Mouse (Mus musculus) ovary, postnatal 14 days (tissue): ENCODE data around the gene Pi4ka.

Source experiments
- DNase-seq: peaks from one replicate; pipeline ENCODE4 v3.0.0; 2022; ENCODE audit warnings: low spot score

The Pi4ka gene

GRCm38 (mm10) chr16:17405736-17406443, at the start of gene Pi4ka, which contains the start of gene Snap29:
Gene Pi4ka, minus strand, starts transcription at chr16:17406314.
Gene Snap29, plus strand, starts transcription at chr16:17405986.
- peak; percentile 99 for DNase-seq

GRCm38 (mm10) chr16:17452373-17452715, 46.2 kb upstream of the Pi4ka start:
- DNase-seq, result no peak

- peak; percentile 96 for DNase-seq
These were observed 45.6 kb upstream of the Pi4ka start, which contains the start of gene Crkl for GRCm38 (mm10) chr16:17451541-17452372. Gene Crkl, plus strand, starts transcription at chr16:17451987.

- no peak for DNase-seq
These were observed 26.5 kb upstream of the Pi4ka start for GRCm38 (mm10) chr16:17432576-17432975.

GRCm38 (mm10) chr16:17423021-17423420, 16.9 kb upstream of the Pi4ka start:
- DNase-seq, result no peak

GRCm38 (mm10) chr16:17410209-17410608, 4.1 kb upstream of the Pi4ka start:
- no peak for DNase-seq

GRCm38 (mm10) chr16:17409046-17409445, 2.9 kb upstream of the Pi4ka start:
- no peak for DNase-seq

GRCm38 (mm10) chr16:17406512-17407231, 558 bp upstream of the Pi4ka start:
- DNase-seq, result no peak

GRCm38 (mm10) chr16:17405271-17405696, 830 bp downstream of the Pi4ka start:
- peak; percentile 49 for DNase-seq

GRCm38 (mm10) chr16:17402855-17403254, 3.3 kb downstream of the Pi4ka start:
- peak; percentile 24 for DNase-seq

- no peak for DNase-seq
These were observed 13.3 kb downstream of the Pi4ka start for GRCm38 (mm10) chr16:17392784-17393183.

GRCm38 (mm10) chr16:17383594-17384326, 22.4 kb downstream of the Pi4ka start:
- DNase-seq, result no peak

- no peak for DNase-seq
These were observed 23.8 kb downstream of the Pi4ka start for GRCm38 (mm10) chr16:17382306-17382705.

- DNase-seq, result no peak
These were observed 47.3 kb downstream of the Pi4ka start for GRCm38 (mm10) chr16:17358787-17359186.

- no peak for DNase-seq
These were observed 50.1 kb downstream of the Pi4ka start for GRCm38 (mm10) chr16:17356031-17356430.

- DNase-seq, result no peak
These were observed 59.3 kb downstream of the Pi4ka start for GRCm38 (mm10) chr16:17346766-17347165.

GRCm38 (mm10) chr16:17345813-17346155, 60.3 kb downstream of the Pi4ka start:
- DNase-seq, result no peak

- DNase-seq, result no peak
These were observed 60.8 kb downstream of the Pi4ka start for GRCm38 (mm10) chr16:17345141-17345812.

GRCm38 (mm10) chr16:17341847-17342246, 64.3 kb downstream of the Pi4ka start:
- no peak for DNase-seq

- no peak for DNase-seq
These were observed 65.4 kb downstream of the Pi4ka start for GRCm38 (mm10) chr16:17340705-17341104.

- no peak for DNase-seq
These were observed 66.4 kb downstream of the Pi4ka start for GRCm38 (mm10) chr16:17339701-17340100.
